Mouse (Mus musculus) 3134 (cell line): ENCODE results near the gene Rbbp7.
A peak's percentile ranks its signal among the peaks of the same experiment; 100 is the strongest.
"Not testable (repeated sequence)": the region's sequence is repeated elsewhere in the genome, so short reads cannot be mapped to it uniquely, and the experiment has no call there.

ENCODE experiments used
- DNase-seq: peaks from one replicate; pipeline ENCODE4 v3.0.0-alpha.2; 2011; ENCODE audit warnings: low spot score; ENCODE audit not compliant: insufficient read length; ENCODE audit errors: extremely low read depth

Rbbp7 gene

GRCm38 (mm10) chrX:162760115-162760942, at the start of gene Rbbp7:
Rbbp7 (plus strand) TSS chrX:162760402.
- peak; percentile 95 for DNase-seq

GRCm38 (mm10) chrX:162717837-162718236, 42.4 kb upstream of the Rbbp7 start:
- no peak for DNase-seq

GRCm38 (mm10) chrX:162719615-162720014, 40.6 kb upstream of the Rbbp7 start:
- DNase-seq: peak; percentile 6

DNA sequence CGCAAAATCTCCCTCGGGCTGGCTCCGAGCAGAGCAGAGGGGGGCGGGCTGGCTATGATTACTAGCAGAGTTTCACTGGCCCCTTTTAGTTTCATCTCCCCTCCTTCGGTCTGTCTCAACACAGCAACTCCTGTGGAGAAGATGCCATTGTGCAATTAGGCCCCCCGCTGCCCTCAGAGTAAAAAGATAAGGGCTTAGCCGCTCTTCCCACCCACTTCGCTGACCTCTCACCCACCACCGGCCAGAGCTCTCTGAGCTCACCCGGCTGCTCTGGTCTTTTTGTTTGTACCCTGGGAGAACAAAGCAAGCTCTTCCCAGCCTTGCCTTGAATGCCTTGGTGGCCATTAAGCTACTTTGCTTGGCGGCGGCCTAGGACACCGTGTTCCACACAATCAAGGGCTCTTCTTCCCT, 32.8 kb upstream of the Rbbp7 start:
- no peak for DNase-seq

GRCm38 (mm10) chrX:162727795-162728194, 32.4 kb upstream of the Rbbp7 start:
- no peak for DNase-seq

DNA sequence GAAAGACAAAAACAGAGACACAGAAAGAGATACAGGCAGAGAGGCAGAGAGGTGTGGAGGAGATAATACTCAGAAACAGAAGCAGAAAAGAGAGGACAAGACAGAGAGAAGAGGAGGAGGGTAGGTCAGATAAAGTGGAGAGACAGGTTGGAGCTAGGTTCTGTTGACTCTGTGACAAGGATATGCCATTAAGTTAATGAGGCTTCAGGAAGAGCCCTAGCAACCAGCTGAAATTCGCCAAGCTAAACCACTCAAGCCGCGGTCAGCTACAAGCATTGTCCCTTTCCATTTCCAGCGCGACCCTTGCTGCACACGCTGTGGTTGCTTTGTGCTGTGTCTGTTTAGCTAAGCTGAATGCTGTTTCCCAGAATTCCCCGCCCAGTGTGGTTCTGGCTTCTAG, 32.0 kb upstream of the Rbbp7 start:
- no peak for DNase-seq

DNA sequence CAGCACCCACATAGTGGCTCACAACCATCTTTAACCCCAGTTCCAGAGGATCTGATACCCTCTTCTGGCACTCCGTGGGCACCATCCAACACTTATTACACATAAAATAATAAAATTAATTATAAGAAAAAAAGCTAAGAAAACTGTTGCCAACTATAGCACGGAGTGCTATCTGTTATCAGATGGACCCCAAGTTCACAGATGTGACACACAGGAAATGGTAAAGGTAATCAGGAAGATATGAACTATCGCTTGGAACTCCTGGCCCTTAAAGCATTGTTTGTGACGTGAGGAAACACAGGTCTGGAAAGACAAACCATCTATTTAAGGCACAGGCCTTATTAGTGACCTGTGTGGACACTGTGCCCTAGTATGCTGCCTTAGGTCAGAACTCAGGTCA, 30.2 kb upstream of the Rbbp7 start:
- no peak for DNase-seq

GRCm38 (mm10) chrX:162734997-162735929, 24.9 kb upstream of the Rbbp7 start:
- DNase-seq: no peak

DNA sequence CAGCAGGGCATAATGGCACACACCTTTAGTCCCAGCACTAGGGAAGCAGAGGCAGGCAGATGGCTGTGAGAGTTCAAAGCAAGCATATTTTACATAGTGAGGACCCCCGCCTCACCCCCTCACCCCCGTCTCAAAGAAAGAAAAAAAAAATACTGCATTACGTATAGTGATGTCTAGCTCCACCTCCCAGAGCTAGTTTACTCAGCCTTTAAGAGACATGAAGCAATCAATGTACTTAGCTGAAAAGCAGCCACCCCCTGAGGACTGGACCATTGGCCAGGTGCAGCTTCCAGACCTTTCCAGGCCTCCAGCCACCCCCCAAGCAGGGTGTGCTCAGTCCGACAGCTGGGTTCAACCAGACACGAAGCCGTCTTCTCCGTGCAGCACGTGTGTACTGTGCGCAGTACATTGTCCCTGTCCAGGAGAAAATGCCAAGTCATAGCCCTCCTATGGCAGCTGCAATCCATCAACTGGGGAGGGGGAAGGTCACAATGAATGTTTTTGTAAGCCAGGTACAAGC, 24.0 kb upstream of the Rbbp7 start:
- no peak for DNase-seq

- DNase-seq: no peak
Observed at GRCm38 (mm10) chrX:162748696-162749420, 11.3 kb upstream of the Rbbp7 start.

DNA sequence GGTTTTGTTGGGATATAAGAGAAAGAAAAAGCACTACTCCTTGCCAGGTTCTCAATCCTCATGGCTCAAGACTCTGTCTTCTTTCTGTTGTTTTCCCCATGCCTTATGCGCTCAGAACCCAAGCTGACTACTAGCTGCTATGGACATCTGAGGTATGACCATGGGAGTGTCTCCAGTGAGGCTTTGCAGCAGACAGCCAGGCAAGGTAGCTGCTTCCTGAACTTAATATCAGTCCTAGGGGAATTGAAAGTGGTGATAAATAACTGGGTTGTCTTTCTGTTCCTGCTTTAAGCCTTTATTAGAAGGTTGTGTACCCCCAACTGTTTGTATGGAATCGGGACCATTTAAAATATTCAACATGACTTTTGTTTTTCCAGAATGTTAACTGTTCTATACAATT, 7.8 kb upstream of the Rbbp7 start:
- DNase-seq: no peak

DNA sequence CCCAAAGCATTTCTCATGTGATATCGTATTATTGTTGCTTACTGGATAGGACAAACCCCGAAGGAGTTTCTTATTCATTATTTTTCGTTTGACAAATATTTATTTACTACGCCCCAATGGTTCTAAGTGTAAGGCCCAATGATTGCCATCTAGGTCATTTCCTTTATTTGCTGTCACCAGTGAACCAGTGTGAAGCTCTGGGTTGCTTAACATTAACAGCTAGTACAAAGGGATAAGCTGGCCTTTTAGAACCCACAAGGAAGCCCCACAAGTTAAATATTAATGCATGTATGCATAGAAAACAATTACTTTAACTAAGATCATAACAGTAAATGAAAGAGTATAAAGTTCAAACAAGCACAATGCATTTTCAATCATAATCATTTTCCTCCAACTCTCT, 5.9 kb upstream of the Rbbp7 start:
- no peak for DNase-seq

GRCm38 (mm10) chrX:162756058-162756457, 4.1 kb upstream of the Rbbp7 start:
- no peak for DNase-seq

DNA sequence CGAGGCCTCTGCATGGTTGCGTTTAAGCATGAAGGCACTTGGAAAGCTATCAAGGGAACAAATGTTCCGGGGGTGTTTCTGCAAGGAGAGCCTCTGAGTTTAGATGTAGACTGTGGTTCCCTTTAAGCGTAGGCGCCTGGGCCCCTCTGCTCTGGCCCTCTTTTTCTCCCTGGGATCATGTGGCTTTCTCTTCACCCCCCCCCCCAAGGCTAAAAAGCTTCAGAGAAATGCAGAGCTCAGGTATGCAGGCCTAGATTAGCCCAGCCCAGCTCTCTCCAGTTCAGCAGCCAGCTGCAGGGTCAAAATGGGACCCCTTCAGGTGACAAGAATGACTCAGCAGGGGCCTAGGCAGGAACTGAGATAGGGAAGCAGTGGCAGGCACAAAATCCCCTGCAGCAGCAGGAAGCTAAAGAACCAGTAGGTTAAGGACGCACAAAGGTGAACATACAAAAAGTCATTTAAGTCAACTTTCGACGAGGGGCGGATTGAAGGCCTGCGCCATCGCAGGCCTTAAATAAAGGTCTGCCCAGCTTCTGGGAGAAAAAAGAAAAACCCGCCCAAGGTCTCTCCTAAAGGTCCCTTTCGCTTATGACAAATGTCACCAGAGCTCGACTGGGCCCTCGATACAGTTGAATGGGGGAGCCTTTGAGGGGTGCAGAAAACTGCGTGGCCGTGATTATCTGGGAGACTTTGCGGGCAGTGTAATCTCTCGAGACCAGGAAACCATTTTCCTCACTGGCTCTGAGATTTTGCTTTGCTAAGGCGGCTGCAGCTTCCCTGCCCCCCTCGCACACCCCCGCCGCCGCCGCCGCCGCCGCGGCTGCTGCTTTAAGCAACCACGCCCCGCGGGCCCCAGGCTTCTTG, 719 bp upstream of the Rbbp7 start:
- peak; percentile 10 for DNase-seq

GRCm38 (mm10) chrX:162760958-162761515, 835 bp downstream of the Rbbp7 start:
- peak; percentile 22 for DNase-seq

DNA sequence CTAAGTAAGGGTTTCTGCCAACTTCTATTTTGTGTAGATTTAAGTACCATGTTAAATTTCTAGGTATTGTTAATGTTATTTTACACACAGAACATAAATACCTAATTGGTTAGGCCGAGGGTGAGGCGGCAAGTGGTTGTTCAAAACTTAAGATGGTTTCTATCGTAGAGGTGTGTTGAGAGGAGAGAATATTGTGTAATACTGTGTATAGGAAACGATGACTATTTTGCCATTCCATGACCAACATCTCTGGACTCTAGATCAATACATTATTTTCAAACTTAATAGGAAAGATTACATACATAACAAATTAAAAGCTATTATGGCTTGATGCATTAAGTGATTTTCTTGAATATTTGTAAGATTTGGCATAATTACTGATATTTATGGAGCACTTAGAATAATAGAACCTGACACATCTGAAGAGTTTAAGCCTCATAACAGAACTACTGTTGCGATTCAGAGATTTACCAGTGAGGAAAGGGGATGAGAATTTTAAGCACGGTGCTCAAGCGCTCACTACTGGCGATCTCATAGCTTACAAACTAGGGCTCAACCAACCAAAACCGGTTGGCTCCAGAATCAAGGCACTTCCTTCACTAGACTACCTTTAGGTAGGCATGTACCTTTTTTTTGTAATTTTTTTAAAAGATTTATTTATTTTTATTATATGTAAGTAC, 1.7 kb downstream of the Rbbp7 start:
- no peak for DNase-seq

DNA sequence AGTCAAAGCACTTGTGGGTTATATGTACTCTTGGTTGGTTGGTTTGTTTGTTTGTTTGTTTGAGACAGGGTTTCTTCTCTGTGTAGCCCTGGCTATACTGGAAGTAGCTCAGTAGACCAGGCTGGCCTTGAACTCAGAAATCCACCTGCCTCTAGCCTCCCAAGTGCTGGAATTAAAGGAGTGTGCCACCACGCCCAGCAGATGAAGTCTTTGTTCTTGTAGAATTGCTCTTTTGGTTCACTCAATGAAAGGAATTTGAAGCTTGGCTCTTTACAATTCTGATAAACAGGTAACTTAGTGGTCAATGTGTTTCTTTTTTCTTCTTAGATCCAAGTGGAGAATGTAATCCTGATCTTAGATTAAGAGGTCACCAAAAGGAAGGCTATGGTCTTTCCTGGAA, 10.5 kb downstream of the Rbbp7 start:
- DNase-seq: no peak

GRCm38 (mm10) chrX:162788372-162788771, 28.2 kb downstream of the Rbbp7 start:
- no peak for DNase-seq

DNA sequence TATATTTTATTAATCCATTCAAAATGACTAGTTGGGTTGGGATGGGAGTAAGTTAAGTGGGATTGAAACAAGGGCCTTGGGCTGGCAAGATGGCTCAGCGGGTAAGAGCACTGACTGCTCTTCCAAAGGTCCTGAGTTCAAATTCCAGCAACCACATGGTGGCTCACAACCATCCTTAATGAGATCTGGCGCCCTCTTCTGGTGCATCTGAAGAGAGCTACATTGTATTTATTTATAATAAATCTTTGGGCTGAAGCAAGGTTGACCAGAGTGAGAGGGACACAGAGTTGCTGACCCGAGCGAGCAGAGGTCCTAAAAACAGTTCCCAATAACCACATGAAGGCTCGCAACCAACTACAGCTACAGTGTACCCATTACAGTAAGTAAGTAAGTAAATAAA, 31.2 kb downstream of the Rbbp7 start:
- DNase-seq: not testable (repeated sequence)
